Mouse (Mus musculus) left cerebral cortex, postnatal 36 days (tissue): ENCODE results near the gene Scrn1. TPM values are rescaled to one million over a fixed set of nuclear protein-coding genes. Genes with fewer than 3 reads are reported as not detected.
A peak's percentile ranks its signal among the peaks of the same experiment; 100 is the strongest.

Experiments used
- DNase-seq, 2 experiments: peaks; one replicate each; pipeline ENCODE4 v3.0.0; 2021 to 2022; ENCODE audit warnings: low spot score in 2 of 2, mixed read lengths in 1 of 2
- intact Hi-C: fragments of 180-260 bp; cut with DNase I; formaldehyde crosslinking; loops from one replicate; pipeline ENCODE4 v1.15.1; 2025
- total RNA-seq, 2 experiments: library from RNA; stranded (reverse); gene quantifications; 2 replicates each; pipeline ENCODE4 v1.2.3; 2021

The Scrn1 gene
- total RNA-seq = 100 to 1,000 TPM; 145 to 155 TPM

DNA sequence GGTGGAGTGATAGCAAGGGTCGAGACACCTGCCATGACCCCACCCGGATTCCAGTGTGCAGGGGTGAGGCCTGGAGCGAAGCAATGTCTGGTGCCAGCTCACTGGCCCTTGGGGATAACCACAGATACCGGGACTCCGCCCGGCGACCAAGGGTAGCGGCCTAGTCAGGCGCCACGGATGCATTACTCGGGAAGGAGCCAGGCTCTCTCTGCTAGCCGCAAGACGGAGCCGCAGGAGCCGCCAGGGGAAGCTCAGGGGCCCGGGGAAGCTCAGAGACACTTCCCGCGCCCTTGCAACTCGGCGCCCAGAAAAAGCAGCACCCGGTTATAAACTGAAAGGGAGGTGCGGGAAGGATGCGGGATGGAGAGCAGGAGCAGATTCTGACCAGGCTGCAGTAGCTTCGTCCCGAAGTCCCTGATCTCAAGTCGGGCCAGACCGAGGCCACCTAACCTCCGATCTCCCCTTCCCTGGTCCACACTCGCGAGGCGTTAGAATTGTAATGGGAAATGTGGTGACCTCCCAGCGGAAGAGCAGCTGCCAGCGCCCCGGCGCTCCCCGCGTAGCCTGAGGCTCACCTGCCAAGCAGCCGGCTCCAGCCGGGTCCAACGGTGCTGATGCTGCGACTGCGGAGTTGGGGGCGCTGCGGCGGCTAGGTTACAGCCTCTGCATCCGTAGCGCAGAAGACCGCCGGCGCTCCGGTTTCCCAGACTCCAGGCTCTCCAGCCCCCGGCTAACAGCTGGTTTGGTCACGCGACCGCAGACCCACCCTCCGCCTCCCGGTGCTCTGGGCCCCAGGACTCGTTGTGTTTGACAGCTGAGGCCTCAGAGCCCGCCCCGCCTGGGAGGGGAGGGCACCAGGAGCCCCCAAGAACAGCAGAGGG is at the start of gene Scrn1:
Gene Scrn1, minus strand, starts transcription at position 825 of the 881 bp plus-strand sequence.
- peak; percentile 81 to 85 for DNase-seq
- intact Hi-C loops = no loop called here

DNA sequence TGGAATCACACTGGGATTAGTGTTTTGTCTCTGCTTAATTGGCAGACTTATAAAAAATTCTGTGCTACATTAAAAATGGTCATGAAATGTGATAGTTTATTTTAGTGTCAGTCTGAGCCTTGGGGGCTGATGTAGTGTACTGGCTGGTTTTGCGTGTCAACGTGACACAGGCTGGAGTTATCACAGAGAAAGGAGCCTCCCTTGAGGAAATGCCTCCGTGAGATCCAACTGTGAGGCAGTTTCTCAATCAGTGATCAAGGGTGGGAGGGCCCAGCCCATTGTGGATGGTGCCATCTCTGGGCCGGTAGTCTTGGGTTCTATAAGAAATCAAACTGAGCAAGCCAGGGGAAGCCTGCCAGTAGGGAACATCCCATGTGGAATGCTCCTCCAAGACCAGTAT is 40.0 kb upstream of the Scrn1 start:
- no peak for DNase-seq
- intact Hi-C loops = no loop called here

DNA sequence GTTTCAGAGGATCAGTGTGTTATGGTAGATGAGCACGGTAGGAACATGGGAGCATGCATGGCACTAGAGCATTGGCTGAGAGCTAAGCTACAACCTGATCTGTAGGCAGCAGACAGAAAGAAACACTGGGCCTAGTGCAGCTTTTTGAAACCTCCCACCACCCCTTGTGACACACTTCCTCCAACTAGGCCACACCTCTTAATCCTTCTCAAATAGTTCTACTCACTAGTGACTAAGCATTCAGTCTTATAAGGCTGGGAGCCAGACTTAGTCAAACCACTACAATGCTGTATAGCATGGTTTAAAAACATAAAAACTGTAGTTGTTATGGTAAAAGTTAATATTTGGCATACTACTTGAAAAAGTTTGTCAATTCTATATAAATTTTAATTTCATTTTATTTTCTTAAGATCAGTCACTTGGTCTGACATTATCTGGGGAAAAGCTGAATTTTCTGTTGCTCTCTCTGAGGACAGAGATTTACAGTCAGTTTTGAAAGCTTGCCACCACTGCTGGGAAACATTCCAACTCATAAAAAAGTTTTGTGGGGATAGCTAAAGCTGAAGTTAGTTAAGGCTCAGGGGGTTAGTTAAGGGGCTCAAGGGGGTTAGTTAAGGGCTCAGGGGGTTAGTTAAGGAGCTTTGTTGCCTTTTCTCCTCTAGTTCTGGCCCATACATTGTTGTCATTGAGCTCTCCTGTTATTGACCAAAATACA is 37.9 kb upstream of the Scrn1 start:
- DNase-seq = no peak
- intact Hi-C loops = no loop called here

DNA sequence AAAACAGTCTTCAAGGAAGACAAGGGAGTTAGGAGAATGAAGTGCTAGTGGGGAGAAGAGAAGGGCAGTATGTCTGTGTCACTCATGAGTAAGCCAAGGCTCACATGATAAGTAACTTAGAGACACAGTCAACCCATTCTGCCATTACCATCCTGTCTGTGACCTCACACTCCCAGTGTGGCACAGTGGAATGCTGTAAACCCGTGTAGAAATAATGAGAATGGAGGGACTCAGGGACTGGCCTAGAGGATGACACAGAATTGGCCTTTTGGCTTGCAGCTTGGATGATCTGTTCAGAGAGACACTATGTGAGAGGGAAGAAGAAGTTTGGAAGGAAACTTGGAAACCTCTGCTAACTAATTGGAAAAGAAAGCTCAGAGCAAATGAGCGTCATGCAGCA is 36.6 kb upstream of the Scrn1 start:
- DNase-seq = no peak
- intact Hi-C loops = no loop called here

DNA sequence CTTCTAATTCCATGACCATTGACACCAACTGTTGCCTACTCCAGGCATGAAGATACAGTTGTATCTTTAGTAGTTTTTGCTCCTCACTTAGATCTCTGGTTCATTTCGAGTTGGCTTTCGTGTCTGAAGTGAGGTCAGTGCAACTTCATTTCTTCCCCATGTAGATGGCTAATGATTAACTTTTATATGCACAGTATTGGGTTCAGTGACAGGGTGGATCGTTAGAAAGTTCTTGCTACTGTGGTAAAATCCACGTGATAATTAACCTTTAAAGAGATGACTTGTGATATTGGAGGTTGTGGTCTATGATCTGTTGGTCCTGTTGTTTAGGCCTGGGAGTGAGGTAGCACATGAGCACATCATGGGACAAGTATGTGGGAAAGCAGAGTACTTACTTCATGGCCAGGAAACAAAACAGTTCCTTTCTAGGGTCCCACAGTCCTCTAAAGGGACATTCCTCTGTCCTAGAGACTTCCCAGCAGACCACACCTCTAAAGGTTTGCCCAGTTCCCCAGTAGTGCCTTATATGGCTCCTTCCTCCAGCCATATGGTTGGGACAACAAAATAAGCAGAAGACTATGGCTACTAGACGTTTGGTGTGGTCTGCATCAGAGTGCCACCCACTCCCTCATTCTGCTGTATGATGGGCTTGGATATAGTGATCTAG is 34.5 kb upstream of the Scrn1 start:
- intact Hi-C loops = no loop called here

DNA sequence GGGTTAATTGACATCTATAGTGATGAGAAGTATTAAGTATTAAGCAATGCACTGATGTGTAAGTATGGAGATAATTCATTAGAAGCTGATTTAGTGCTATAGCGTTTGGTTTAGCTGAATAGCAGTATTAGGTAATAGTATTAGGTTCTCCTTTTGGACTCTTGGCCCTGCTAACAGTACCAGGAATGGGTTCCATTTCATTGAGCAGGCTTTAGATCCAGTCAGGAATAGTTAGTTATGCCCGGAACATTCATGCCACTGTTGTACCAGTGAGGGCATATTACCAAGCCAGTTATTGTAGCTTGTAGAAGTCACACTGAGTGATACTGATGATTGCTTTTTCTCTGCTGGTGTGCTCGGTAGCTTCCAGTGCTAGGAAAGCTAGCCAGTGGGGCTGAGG is 31.4 kb upstream of the Scrn1 start:
- DNase-seq = no peak
- intact Hi-C loops = loop anchor here (5.0 to 10.0 kb wide), 2 partner anchors 215 to 557 kb away; no protein-coding TSS in a partner anchor

More for the DNA sequence above, 34.5 kb upstream of the Scrn1 start:
- no peak for DNase-seq

DNA sequence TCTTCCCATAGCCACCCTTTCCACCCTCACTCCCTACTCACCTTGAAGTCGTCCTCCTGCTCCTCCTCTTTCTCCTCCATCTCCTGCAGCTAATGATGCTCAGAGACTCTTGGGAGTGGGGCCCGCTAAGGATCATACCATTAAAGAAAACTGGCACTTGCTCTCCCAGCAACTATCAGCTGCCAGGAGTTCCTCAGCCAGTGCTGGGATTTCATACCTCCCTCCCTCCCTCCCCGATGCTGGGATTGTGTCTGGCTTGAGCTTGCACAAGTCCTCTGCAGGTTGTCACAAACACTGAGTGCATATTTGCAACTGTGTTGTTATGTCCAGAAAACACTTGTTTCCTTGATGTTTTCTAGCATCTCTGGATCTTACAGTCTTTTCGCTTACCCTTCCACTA is 30.9 kb upstream of the Scrn1 start, which contains the start of gene Fkbp14:
Gene Fkbp14, minus strand, starts transcription at position 101 of the 400 bp plus-strand sequence.
- no peak for DNase-seq
- intact Hi-C loops = loop anchor here (5.0 to 10.0 kb wide), 2 partner anchors 215 to 558 kb away; no protein-coding TSS in a partner anchor

DNA sequence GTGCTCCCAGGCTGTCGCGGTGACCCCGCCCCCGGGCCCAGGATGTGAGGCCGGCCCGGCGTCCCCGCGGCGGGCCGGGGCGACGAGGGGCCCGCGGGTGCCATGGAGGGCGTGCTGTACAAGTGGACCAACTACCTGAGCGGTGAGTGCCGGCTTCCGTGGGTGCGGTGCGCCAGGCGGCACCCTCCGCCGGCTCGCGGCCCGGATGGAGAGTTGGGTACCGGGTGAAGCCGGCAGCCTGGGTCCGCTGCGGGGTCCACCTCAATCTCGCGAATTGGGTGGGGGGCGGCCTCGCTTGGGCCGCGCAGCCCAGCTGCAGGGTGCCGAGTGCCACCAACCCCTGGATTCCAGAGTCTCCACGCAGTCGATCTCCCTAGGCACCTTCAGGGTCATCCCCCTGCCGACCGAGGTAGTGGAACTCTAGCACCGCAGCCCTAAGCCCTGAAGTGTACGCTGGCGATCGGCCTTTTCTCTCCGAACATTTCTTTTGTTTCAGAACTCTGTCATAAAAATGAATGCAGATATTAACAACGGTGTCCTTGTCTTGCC is 29.1 kb upstream of the Scrn1 start:
- no peak for DNase-seq
- intact Hi-C loops = loop anchor here (2.0 to 10.0 kb wide), 3 partner anchors 85 to 559 kb away; partner anchors contain the start of gene Mturn

DNA sequence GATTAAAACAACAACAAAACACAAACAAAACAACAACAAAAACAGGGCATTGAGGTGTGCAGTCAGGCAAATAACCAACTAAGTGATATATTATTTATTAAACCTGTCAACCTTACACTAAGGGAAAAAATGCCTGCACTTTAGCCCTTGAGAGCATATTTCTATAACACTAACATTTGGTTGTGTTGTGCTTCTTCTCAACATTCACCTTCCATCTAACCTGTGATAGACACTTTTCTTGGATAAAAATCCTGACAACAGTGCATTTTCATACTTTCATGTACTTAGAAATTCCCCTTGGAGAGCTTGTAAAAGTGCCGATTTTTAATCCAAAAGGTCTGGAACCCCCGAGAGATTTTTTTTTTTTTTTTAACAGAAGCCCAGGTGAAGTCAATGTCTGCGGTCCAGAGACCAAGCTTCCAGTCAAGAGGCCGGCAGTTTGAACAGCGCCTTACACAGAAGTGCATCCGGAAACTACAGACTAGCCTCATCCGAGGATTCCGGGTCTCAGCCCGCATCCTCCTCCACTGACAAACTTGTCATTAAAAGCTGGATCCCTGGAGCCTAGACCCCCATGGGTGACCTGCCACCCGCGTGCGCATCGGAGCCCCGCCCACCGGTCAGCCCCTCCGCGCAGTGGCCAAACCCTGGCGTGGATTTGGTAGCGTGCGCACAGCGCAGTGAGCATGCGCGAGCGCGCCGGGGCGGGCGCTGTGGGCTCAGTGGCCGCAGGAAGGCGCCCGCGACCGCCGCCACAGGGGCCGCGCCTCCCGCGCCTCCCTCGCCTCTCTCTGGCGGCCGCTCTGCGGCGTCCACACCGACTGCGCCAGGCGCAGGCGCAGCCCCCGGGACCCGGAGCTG is 28.4 kb upstream of the Scrn1 start, which contains the start of gene Plekha8:
Gene Plekha8, plus strand, starts transcription at position 643 of the 861 bp plus-strand sequence.
- intact Hi-C loops = loop anchor here (2.0 to 10.0 kb wide), 3 partner anchors 86 to 560 kb away; partner anchors contain the start of gene Mturn
- peak; percentile 92 to 94 for DNase-seq

DNA sequence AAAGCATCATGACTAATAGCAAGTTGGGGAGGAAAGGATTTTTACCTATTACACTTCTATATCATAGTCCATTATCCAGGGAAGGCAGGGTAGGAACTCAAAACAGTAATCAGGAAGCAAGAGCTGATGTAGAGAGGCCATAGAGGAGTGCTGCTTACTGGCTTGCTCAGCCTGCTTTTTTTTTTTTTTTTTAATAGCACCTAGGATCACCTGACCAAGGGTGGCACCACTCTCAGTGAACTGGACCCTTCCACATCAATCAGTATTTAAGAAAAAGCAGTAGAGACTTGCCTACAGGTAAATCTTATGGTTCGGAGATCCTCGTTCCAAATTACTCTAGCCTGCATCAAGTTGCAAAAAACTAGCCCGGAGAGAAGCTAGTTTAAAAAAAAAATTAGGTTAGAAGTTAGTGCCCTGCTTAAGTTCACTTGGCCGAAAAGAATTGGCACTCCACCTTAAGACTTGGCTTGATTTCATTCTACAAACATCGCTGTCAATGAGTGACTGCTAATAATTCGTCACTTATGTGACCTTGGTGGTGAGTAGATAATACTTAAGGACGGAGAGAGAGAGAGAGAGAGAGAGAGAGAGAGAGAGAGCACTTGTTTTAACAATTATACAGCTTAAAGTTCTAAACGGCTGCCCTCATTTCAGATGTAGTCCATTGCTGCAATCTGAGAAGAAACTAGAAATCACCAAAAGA is 27.6 kb upstream of the Scrn1 start:
- intact Hi-C loops = loop anchor here (2.0 to 10.0 kb wide), 2 partner anchors 87 to 561 kb away; partner anchors contain the start of gene Mturn

DNA sequence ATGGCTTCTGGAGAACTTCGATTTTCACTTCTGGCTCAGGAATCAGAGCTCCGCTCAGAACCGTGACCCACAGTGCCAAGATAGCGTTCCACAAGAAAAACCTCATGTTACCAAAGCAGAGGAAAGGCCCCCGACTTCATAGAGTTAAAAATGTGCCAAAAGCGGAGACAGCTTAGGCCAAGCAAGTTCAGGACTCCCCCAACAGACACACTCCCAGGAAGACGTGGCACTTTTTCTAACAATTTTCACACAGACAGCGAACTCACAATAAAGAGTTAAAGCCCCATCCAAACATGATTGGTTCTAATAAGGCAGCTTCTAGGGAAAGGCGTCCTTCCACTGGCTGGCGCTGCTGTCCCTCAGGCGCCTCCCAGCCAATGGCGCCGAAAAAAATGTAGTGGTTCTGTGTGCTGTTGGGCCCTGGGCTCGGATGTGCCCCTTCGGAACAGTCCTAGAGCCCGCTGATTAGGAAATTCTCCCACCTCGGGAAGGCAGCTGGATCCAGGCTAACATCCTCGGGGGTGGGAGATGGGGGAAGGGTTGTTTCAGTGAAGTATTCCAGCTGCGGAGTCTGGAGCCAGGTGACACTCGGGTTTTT is 26.7 kb upstream of the Scrn1 start:
- peak; percentile 93 to 95 for DNase-seq
- intact Hi-C loops = loop anchor here (10.0 kb wide), 1 partner anchor 562 kb away; no protein-coding TSS in a partner anchor

More for the DNA sequence above, 27.6 kb upstream of the Scrn1 start:
- DNase-seq = no peak

DNA sequence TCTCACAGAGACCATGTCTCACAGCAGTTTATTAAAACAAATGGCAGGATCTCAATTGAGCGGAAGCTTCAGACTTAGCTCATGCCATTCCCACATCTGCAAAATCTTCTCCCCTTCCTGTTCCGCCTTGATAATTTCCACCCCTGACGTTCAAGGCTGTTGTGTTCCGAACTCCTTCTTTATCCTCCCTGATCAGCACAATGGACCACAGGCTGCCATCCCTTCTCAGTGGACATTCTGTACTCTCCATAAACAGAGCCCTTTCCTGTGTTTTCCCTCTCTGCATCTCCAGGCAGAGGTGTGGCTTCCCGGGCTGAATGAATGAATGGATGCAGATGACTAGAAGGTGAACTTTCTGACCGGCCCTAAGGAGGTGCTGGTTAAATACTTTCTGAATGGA is 25.5 kb upstream of the Scrn1 start:
- DNase-seq = no peak
- intact Hi-C loops = loop anchor here (10.0 kb wide), 1 partner anchor 563 kb away; no protein-coding TSS in a partner anchor

DNA sequence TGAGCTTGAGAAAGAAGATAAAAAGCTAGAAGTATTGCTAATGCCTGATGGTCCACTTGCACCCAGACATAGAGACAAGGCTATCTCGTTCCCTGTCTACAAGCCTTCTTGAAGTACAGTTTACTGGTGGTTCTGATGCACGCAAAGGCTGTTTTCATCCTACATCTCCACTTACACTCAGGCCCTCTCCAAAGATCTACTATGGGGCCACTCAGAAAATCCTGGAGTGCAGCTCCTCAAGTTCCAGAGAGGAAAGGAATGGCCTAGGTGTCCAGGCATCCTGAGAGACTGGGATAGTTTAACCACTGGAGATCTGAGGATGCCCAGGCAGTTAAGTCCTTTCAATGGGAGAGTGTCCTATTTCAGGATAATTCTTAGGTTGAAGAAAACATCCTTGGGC is 24.4 kb upstream of the Scrn1 start:
- intact Hi-C loops = loop anchor here (10.0 kb wide), 1 partner anchor 564 kb away; no protein-coding TSS in a partner anchor

DNA sequence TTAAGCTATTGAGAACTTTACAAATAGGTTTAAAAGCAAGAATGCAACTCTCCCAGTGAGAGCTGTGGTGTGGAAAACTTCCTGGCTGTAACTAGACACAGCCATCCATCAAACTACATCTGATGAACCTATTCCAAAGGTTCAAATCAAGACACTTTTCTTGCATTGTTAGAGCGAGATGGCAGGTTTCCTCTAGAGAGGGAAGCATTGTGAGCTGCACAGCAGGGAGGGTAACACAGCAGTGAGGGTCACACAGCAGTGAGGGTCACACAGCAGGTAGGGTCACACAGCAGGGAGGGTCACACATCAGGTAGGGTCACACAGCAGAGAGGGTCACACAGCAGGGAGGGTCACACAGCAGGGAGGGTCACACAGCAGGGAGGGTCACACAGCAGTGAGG is 21.9 kb upstream of the Scrn1 start:
- DNase-seq = no peak
- intact Hi-C loops = no loop called here

More for the DNA sequence above, 24.4 kb upstream of the Scrn1 start:
- no peak for DNase-seq

DNA sequence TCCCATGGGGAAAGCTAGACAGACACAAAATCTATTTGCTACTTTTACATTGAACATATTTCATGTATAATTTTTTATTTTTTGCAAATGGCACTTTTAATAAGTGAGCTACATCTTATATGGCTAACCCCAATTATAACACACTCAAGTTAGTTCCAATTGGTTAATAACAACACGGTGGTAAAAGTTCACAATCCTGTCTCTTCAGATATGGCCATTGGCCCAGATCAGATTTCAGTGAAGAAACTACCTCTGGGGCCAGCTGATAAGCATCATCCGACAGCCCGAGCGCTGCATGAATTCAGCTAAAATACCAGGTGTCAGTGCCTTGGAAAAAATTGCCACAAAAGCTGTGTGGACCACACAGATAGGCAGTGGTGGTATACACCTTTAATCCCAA is 21.4 kb upstream of the Scrn1 start:
- intact Hi-C loops = no loop called here
- no peak for DNase-seq

DNA sequence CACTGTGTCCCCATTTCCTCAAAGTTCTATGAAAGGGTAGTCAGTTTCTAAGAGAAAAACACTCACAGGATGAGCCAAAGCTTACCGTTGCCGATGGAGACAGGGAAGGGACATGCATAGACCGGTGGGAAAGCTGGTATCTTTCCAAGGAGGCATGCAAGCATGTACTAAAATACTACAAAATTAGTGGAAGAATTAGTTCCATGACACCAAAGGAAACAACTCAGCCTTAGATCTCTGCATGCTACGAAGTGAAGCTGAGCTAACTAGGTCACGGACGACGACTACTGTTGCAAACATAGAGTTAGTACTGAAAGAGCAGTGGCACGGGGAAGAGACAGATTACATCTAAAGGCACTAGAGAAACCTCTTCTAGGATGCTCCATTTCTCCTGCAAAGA is 20.6 kb upstream of the Scrn1 start:
- intact Hi-C loops = no loop called here
- DNase-seq = no peak

DNA sequence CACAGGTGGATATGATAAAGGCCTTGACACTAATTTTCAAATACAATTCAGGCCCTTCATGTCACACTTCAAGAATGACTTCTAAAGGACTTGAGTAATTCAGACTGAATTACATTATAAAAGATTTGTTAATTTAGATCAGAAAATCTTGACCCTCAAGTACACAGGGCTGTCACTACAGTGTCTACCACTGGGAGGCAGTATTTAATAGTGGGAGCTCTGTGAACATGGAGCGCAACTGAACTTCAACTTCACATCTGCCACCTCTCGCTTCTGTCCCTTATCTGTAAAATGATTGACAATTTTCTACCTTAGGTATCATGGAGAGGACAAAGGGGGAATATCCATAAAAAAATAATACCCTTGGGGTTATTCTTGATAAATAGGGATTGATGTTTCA is 19.9 kb upstream of the Scrn1 start:
- intact Hi-C loops = no loop called here
- peak in 1 of 2 experiments; percentile 21 for DNase-seq
